Mouse (Mus musculus) bone marrow, adult 2 months (tissue): ENCODE measurements around the gene Synpo2. TPM values are rescaled to one million over a fixed set of nuclear protein-coding genes. Genes with fewer than 3 reads are reported as not detected.

ENCODE experiments used
- H3K27ac ChIP-seq: fragments of 200-500 bp; 2 replicates; pipeline ENCODE4 v1.5.1; 2012; ENCODE audit warnings: low read depth, mild to moderate bottlenecking, control low read depth, inconsistent platforms, low read length; ENCODE audit not compliant: control insufficient read depth, poor library complexity, insufficient read depth
- H3K4me1 ChIP-seq: fragments of 200-500 bp; 2 replicates; pipeline ENCODE4 v1.6.1; 2011; ENCODE audit warnings: low read length; ENCODE audit not compliant: control insufficient read depth, insufficient read depth
- H3K4me3 ChIP-seq: fragments of 200-500 bp; replicated peaks from 2 replicates; pipeline ENCODE3; 2011; ENCODE audit warnings: mild to moderate bottlenecking, low read depth, low read length, control low read depth; ENCODE audit not compliant: control insufficient read depth
- CTCF ChIP-seq: fragments of 200-500 bp; IDR thresholded peaks from 2 replicates; pipeline ENCODE4 v1.5.1; 2011; ENCODE audit warnings: low read length, control low read depth; ENCODE audit not compliant: control insufficient read depth, insufficient read depth
- POLR2A ChIP-seq: fragments of 200-500 bp; IDR thresholded peaks from 2 replicates; pipeline ENCODE4 v1.6.1; 2011; ENCODE audit warnings: low read depth, mild to moderate bottlenecking, control low read depth, low read length, borderline replicate concordance; ENCODE audit not compliant: control insufficient read depth
- WGBS: fragments of 180-500 bp; shearing (Covaris S2); methylation state at CpG from one replicate; pipeline ENCODE4 v1.1.7; 2018; 5-methylcytosine and 5-hydroxymethylcytosine counted together
- polyA plus RNA-seq: library from polyadenylated mRNA; stranded (reverse); fragments of >200 nt; gene quantifications from 2 replicates; pipeline ENCODE4 v1.2.4, GENCODE M21; 2011; ENCODE audit warnings: low replicate concordance; ENCODE audit not compliant: missing spikeins, insufficient read depth, insufficient read length

The Synpo2 gene
- polyA plus RNA-seq, 1 experiment: 0.80 TPM

DNA sequence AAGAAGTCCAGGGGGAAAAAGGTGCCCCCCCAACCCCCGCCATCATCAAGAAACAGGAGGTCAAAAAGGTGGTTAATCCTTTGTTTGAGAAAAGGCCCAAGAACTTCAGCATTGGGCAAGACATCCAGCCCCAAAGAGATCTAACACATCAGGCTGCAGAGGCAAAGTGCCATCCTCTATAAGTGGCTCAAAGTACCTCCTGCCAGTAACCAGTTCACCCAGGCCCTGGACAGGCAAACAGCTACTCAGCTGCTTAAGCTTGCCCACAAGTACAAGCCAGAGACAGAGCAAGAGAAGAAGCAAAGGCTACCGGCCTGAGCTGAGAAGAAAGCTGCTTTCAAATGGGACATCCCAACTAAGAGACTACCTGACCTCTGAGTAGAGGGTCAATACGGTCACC lies 93.7 kb downstream of the Synpo2 start:
- Histone ChIP-seq H3K27ac (no peak overlapping the region), H3K4me1 (no peaks in the 10 kb centered on the region), H3K4me3 (no peak overlapping the region)
- no peak for TF ChIP-seq CTCF
- no peak for TF ChIP-seq POLR2A
- 85% methylated on average over 3 of the region's 3 CpGs for WGBS

- Histone ChIP-seq H3K27ac (no peak overlapping the region), H3K4me1 (no peaks in the 10 kb centered on the region), H3K4me3 (no peak overlapping the region)
- no peak for TF ChIP-seq CTCF
- no peak for TF ChIP-seq POLR2A
- WGBS: 23% methylated on average over 6 of the region's 6 CpGs
Measured at GRCm38 (mm10) chr3:123141069-123141468, 94.9 kb downstream of the Synpo2 start.

DNA sequence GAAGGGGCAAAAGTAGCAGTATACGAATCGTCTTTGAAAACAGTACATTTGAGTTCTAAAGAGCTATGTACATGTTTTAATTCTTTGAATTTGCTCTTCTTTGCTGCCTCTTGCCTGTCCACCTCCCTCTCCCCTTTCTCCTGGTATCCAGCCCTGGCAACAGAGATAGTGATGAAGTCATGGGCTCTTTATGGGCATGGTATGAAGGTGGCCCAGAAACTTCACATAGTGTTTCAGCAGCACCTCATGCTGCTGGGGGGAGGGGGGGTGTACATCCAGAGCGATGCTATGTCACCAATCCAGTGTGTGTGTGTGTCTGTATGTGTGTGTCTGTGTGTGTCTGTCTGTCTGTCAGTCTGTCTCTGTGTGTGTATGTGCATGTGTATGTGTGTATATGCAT lies 95.8 kb downstream of the Synpo2 start:
- TF ChIP-seq CTCF (no peak), POLR2A (no peak)
- no peak overlapping the region for H3K4me3 ChIP-seq

GRCm38 (mm10) chr3:123139619-123140018 lies 96.3 kb downstream of the Synpo2 start:
- no peaks in the 10 kb centered on the region for H3K4me1 ChIP-seq
- TF ChIP-seq CTCF: no peak
- no peak for TF ChIP-seq POLR2A
- no peak overlapping the region for H3K27ac ChIP-seq
- no peak overlapping the region for H3K4me3 ChIP-seq
- WGBS: 75% methylated on average over 5 of the region's 5 CpGs

More for the DNA sequence above, 95.8 kb downstream of the Synpo2 start:
- H3K4me1 ChIP-seq: no peaks in the 10 kb centered on the region
- 78% methylated on average over 3 of the region's 3 CpGs for WGBS
- H3K27ac ChIP-seq: no peak overlapping the region

- TF ChIP-seq CTCF (no peak), POLR2A (no peak)
- Histone ChIP-seq H3K4me1 (no peaks in the 10 kb centered on the region), H3K27ac (no peak overlapping the region), H3K4me3 (no peak overlapping the region)
- 77% methylated on average over 6 of the region's 6 CpGs for WGBS
Measured at GRCm38 (mm10) chr3:123138274-123139003, 97.5 kb downstream of the Synpo2 start.

- 61% methylated on average over 2 of the region's 2 CpGs for WGBS
- H3K4me1 ChIP-seq: no peaks in the 10 kb centered on the region
Measured at GRCm38 (mm10) chr3:123132101-123132500, 103.8 kb downstream of the Synpo2 start.

GRCm38 (mm10) chr3:123131151-123131756 lies 104.7 kb downstream of the Synpo2 start:
- 83% methylated on average over 6 of the region's 6 CpGs for WGBS
- H3K4me3 ChIP-seq: no peak overlapping the region
- H3K4me1 ChIP-seq: no peaks in the 10 kb centered on the region
- H3K27ac ChIP-seq: no peak overlapping the region
- no peak for TF ChIP-seq POLR2A
- TF ChIP-seq CTCF: no peak

More at GRCm38 (mm10) chr3:123132101-123132500, 103.8 kb downstream of the Synpo2 start:
- no peak overlapping the region for H3K4me3 ChIP-seq
- no peak for TF ChIP-seq CTCF
- no peak for TF ChIP-seq POLR2A
- no peak overlapping the region for H3K27ac ChIP-seq

- TF ChIP-seq CTCF: no peak
- no peak for TF ChIP-seq POLR2A
- no peak overlapping the region for H3K27ac ChIP-seq
- no peaks in the 10 kb centered on the region for H3K4me1 ChIP-seq
- WGBS: 85% methylated on average over 14 of the region's 14 CpGs
- H3K4me3 ChIP-seq: no peak overlapping the region
Measured at GRCm38 (mm10) chr3:123130314-123131150, 105.4 kb downstream of the Synpo2 start.
